Comparison of ENCODE assay signal across 9 mouse cellular contexts in genomic region chr1:154791544-154792174, GRCm38 (mm10).
DNase-seq lines count a peak whose midpoint lies in the region; ATAC-seq lines count a peak whose summit lies in the region.
"Had no signal": no experiment of that assay in that cellular context is flagged by ENCODE, and none has a peak within 500 bp of the region (broad histone marks: within the 10 kb centered on the region; RNA-seq: fewer than 3 reads in every experiment).

No protein-coding gene starts in this region.

- no peak for ATAC-seq in embryonic facial prominence, embryonic 13.5 days (ENCODE audit: insufficient number of reproducible peaks, insufficient read depth, low FRiP score, low TSS enrichment, low read depth)
- ATAC-seq in common myeloid progenitor, adult 5-6 weeks (replicated peaks; ENCODE audit: low read depth, poor library complexity, severe bottlenecking): peak; percentile 24

- H3K27me3 ChIP-seq in embryonic facial prominence, embryonic 13.5 days: 0 out of 2 replicates have a peak, but pooled peaks cover 3% of the 10 kb centered on the region
- H3K27me3 ChIP-seq in embryonic facial prominence, embryonic 10.5 days (replicated peaks; ENCODE audit: low read depth, poor library complexity, severe bottlenecking): no peaks in the 10 kb centered on the region
- no peaks in the 10 kb centered on the region for H3K27me3 ChIP-seq in splenic B cell, adult 2 months (ENCODE audit: control insufficient read depth, insufficient read depth, low read length, poor library complexity, severe bottlenecking)
- H3K27me3 ChIP-seq: liver, embryonic 15.5 days had no signal

- H3K36me3 ChIP-seq in embryonic facial prominence, embryonic 13.5 days: no peaks in the 10 kb centered on the region
- H3K36me3 ChIP-seq in embryonic facial prominence, embryonic 10.5 days (replicated peaks): no peaks in the 10 kb centered on the region
- no peaks in the 10 kb centered on the region; the same call in 1 of the 2 replicates for H3K36me3 ChIP-seq in splenic B cell, adult 2 months (ENCODE audit: control insufficient read depth, insufficient read depth, low read length, poor library complexity, severe bottlenecking)
- H3K36me3 ChIP-seq: liver, embryonic 15.5 days had no signal

- H3K9ac ChIP-seq in embryonic facial prominence, embryonic 13.5 days: no peak overlapping the region
- H3K9ac ChIP-seq: liver, embryonic 15.5 days had no signal

- H3K4me2 ChIP-seq in embryonic facial prominence, embryonic 13.5 days: no peak overlapping the region
- H3K4me2 ChIP-seq: liver, embryonic 15.5 days had no signal

- 66% methylated on average over 13 of the region's 13 CpGs for WGBS in embryonic facial prominence, embryonic 13.5 days
- 74% methylated on average over 13 of the region's 13 CpGs for WGBS in embryonic facial prominence, embryonic 10.5 days

- no peak for DNase-seq in embryonic facial prominence, embryonic 10.5 days (ENCODE audit: low spot score)
- peak; percentile 36 for DNase-seq in CD4-positive helper T cell, adult 2 months (ENCODE audit: low read depth, low spot score)
- peak; percentile 52 to 68 for DNase-seq in layer of hippocampus, postnatal 14 days (ENCODE audit: low spot score in 2 of 2)
- DNase-seq in splenic B cell, adult 2 months (ENCODE audit: low read depth, low spot score): peak; percentile 33
- no peak for DNase-seq in c-Kit-positive CD71-positive TER-119-positive erythroid progenitor cells, embryonic 14.5 days (ENCODE audit: low spot score)
- no peak for DNase-seq in urinary bladder, postnatal 14 days (ENCODE audit: low spot score)

- no peak overlapping the region for H3K4me3 ChIP-seq in embryonic facial prominence, embryonic 13.5 days
- H3K4me3 ChIP-seq in embryonic facial prominence, embryonic 10.5 days: no peak overlapping the region
- H3K4me3 ChIP-seq: liver, embryonic 15.5 days had no signal

- H3K27ac ChIP-seq in embryonic facial prominence, embryonic 13.5 days: 0 out of 2 replicates have a peak overlapping the region, but pooled peaks have one; percentile 28
- H3K27ac ChIP-seq in embryonic facial prominence, embryonic 10.5 days (replicated peaks): no peak overlapping the region; the same call in 1 of the 2 replicates
- H3K27ac ChIP-seq: liver, embryonic 15.5 days had no signal

- H3K4me1 ChIP-seq in embryonic facial prominence, embryonic 13.5 days: peaks cover 11% of the 10 kb centered on the region; the same call in 1 of the 2 replicates
- H3K4me1 ChIP-seq in embryonic facial prominence, embryonic 10.5 days: peaks cover 12% of the 10 kb centered on the region

- H3K9me3 ChIP-seq in embryonic facial prominence, embryonic 13.5 days: no peaks in the 10 kb centered on the region
- H3K9me3 ChIP-seq in embryonic facial prominence, embryonic 10.5 days: no peaks in the 10 kb centered on the region
- H3K9me3 ChIP-seq: liver, embryonic 15.5 days had no signal

Comparison
In these comparisons a context has a peak if more than half of its experiments do, and no peak if none do; other contexts are left out.
1. DNase-seq: peak in CD4-positive helper T cell, adult 2 months (single experiment), layer of hippocampus, postnatal 14 days (2 of 2) and splenic B cell, adult 2 months (single experiment); none in embryonic facial prominence, embryonic 10.5 days (single experiment), c-Kit-positive CD71-positive TER-119-positive erythroid progenitor cells, embryonic 14.5 days (single experiment) and urinary bladder, postnatal 14 days (single experiment).